Comparison of ENCODE assay signal across 9 mouse cellular contexts in genomic region chr5:120252551-120252950, GRCm38 (mm10).
A peak's percentile ranks its signal among the peaks of the same experiment; 100 is the strongest.
DNase-seq lines count a peak whose midpoint lies in the region; ATAC-seq and TF ChIP-seq lines count a peak whose summit lies in the region.
"Had no signal": no experiment of that assay in that cellular context is flagged by ENCODE, and none has a peak within 500 bp of the region (broad histone marks: within the 10 kb centered on the region; RNA-seq: fewer than 3 reads in every experiment).

No protein-coding gene starts in this region.

- TF ChIP-seq POLR2A in liver, adult 2 months (IDR thresholded peaks at IDR 0.05; ENCODE audit: extremely low read depth, insufficient read depth, low read length) = no peak

- peak; percentile 24 for DNase-seq in liver, adult 2 months (ENCODE audit: extremely low read depth, low read depth, low spot score)
- no peak for DNase-seq in liver
- no peak for DNase-seq in intestine, embryonic 14.5 days (ENCODE audit: low spot score)
- peak; percentile 23 for DNase-seq in lung, postnatal 36 days
- DNase-seq in natural killer cell, adult 2 months (ENCODE audit: low spot score in 2 of 2) = no peak
- no peak for DNase-seq in layer of hippocampus, postnatal 25 days (ENCODE audit: extremely low spot score in 1 of 2, low spot score in 1 of 2)
- DNase-seq in right cerebral cortex, adult 2 months (ENCODE audit: low spot score in 2 of 2) = no peak

- peak; percentile 38; the same call in 1 of the 2 replicates for TF ChIP-seq CTCF in liver, adult 2 months (IDR thresholded peaks at IDR 0.05; ENCODE audit: low read depth, low read length)

- 0 out of 2 replicates have a peak, but pooled peaks cover 2% of the 10 kb centered on the region for H3K27me3 ChIP-seq in liver, adult 2 months (ENCODE audit: control insufficient read depth, insufficient read depth, low read length)
- H3K27me3 ChIP-seq in intestine, embryonic 14.5 days (replicated peaks; ENCODE audit: control insufficient read depth, insufficient read depth, low read length) = peaks cover 25% of the 10 kb centered on the region

- H3K79me2 ChIP-seq in liver, adult 2 months (ENCODE audit: control insufficient read depth, insufficient read depth, low read length) = no peaks in the 10 kb centered on the region

- H3K9ac ChIP-seq in liver, adult 2 months (ENCODE audit: low read depth, low read length) = no peak overlapping the region
- no peak overlapping the region for H3K9ac ChIP-seq in intestine, embryonic 14.5 days (ENCODE audit: low read length)
- H3K9ac ChIP-seq: liver, embryonic 15.5 days had no signal

- H3K4me3 ChIP-seq in liver, adult 2 months (ENCODE audit: insufficient read depth, low read depth, low read length) = no peak overlapping the region
- H3K4me3 ChIP-seq in intestine, embryonic 14.5 days (ENCODE audit: low read depth, low read length) = no peak overlapping the region
- H3K4me3 ChIP-seq: liver, embryonic 15.5 days had no signal

- peak overlapping the region; percentile 42 for H3K4me2 ChIP-seq in intestine, embryonic 14.5 days (ENCODE audit: low read length)

- no peaks in the 10 kb centered on the region for H3K9me3 ChIP-seq in intestine, embryonic 14.5 days (ENCODE audit: control insufficient read depth, low read length)
- H3K9me3 ChIP-seq: liver, embryonic 15.5 days had no signal

- no peak overlapping the region for H3K27ac ChIP-seq in liver, adult 2 months (replicated peaks; ENCODE audit: insufficient read depth, low read depth, low read length)
- H3K27ac ChIP-seq in intestine, embryonic 14.5 days (ENCODE audit: low read depth) = no peak overlapping the region
- H3K27ac ChIP-seq: liver, embryonic 15.5 days had no signal

- no peaks in the 10 kb centered on the region for H3K4me1 ChIP-seq in liver, adult 2 months (ENCODE audit: control insufficient read depth, insufficient read depth, low read length)
- no peaks in the 10 kb centered on the region for H3K4me1 ChIP-seq in intestine, embryonic 14.5 days (replicated peaks; ENCODE audit: control insufficient read depth, insufficient read depth, low read length)
- H3K4me1 ChIP-seq: liver, embryonic 15.5 days had no signal

- no peaks in the 10 kb centered on the region for H3K36me3 ChIP-seq in liver, adult 2 months (ENCODE audit: control insufficient read depth, insufficient read depth, low read length)
- H3K36me3 ChIP-seq in intestine, embryonic 14.5 days (ENCODE audit: control insufficient read depth, insufficient read depth, low read length) = no peaks in the 10 kb centered on the region
- H3K36me3 ChIP-seq: liver, embryonic 15.5 days had no signal

- peak; percentile 45; the same call in 1 of the 2 replicates for ATAC-seq in common myeloid progenitor, adult 5-6 weeks (replicated peaks; ENCODE audit: low read depth, poor library complexity, severe bottlenecking)
- no peak for ATAC-seq in intestine, embryonic 14.5 days (replicated peaks; ENCODE audit: low FRiP score, low TSS enrichment, low read depth)

- 19% methylated on average over 8 of the region's 8 CpGs for WGBS in liver, adult 2 months
- WGBS in intestine, embryonic 14.5 days = 12% methylated on average over 8 of the region's 8 CpGs

Comparison
In these comparisons a context has a peak if more than half of its experiments do, and no peak if none do; other contexts are left out.
1. DNase-seq: peak in liver, adult 2 months (single experiment) and lung, postnatal 36 days (single experiment); none in liver (single experiment), intestine, embryonic 14.5 days (single experiment), natural killer cell, adult 2 months (0 of 2), layer of hippocampus, postnatal 25 days (0 of 2) and right cerebral cortex, adult 2 months (0 of 2).